Mouse (Mus musculus) cerebellum, adult 2 months (tissue): ENCODE measurements at regions not wholly inside any gene's neighbourhood (a gene's known extent, or its start where the extent isn't known, plus 50 kb on each side); places are given as distances from the start of the nearest gene placed in this dataset.

Experiments used
- CTCF ChIP-seq: fragments of 200-500 bp; IDR thresholded peaks from 2 replicates; pipeline ENCODE4 v1.5.1; 2011; ENCODE audit warnings: low read depth, mild to moderate bottlenecking, control low read depth, low read length, moderate library complexity, borderline replicate concordance; ENCODE audit not compliant: insufficient read depth
- POLR2A ChIP-seq: fragments of 200-500 bp; IDR thresholded peaks from 2 replicates; pipeline ENCODE4 v1.6.1; 2011; ENCODE audit warnings: low read length, control low read depth, borderline replicate concordance; ENCODE audit not compliant: insufficient read depth

- TF ChIP-seq CTCF (no peak), POLR2A (no peak)
Observed at GRCm38 (mm10) chr4:80712698-80713097, 121.2 kb upstream of the Tyrp1 start.
